Mouse (Mus musculus): ENCODE measurements at regions not wholly inside any gene's neighbourhood (a gene's known extent, or its start where the extent isn't known, plus 50 kb on each side); places are given as distances from the start of the nearest gene placed in this dataset.

DNA sequence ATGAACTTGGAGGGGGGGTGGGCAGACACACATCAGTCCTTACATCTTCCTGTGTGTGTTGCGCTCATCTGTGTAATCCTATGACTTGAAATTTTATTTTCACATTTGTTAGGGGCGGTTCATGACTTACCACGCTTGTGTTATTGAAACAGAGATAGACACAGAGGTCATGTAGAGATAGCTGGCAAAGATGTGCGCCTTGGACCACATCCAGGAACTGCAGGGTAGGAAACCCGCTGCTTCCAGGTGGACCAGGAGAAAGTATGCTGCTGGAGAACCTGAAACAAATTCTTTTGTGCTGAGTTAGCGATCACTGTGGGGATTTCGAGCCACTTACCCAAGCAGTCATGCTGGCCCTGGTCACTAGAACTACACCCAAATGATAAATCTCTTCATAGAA lies 89.1 kb downstream of the Kcnj2 start:
- no peak overlapping the region for H3K27ac ChIP-seq (replicated peaks)
- no peak overlapping the region for H3K9ac ChIP-seq
- ATAC-seq (ENCODE audit: insufficient read depth): no peak
- no peaks in the 10 kb centered on the region for H3K9me3 ChIP-seq (replicated peaks)
- H3K27me3 ChIP-seq: no peaks in the 10 kb centered on the region
- H3K4me1 ChIP-seq (replicated peaks): no peaks in the 10 kb centered on the region
- no peak overlapping the region for H3K4me2 ChIP-seq
- no peak overlapping the region for H3K4me3 ChIP-seq (replicated peaks)
- WGBS (ENCODE audit: insufficient replicate concordance): 62% methylated on average over 7 of the region's 7 CpGs
- no peaks in the 10 kb centered on the region for H3K36me3 ChIP-seq (replicated peaks)

DNA sequence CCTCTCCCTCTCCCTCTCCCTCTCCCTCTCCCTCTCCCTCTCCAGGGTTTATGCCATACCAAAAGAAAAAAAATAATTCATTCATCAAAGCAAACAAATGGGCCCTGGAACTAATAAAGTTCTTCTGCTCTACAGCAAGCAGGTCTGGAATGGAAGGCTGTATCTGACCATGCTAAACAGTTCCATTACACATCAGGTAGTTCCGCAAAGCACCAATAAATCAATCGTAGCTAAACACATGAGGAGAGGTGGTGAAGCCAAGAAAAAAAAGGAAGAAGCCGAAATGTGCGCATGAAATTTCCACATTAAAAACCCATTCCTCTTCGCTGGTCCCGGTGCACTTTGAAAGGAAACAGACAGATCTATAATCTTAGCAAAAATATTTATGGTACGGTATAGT lies 89.8 kb downstream of the Kcnj2 start:
- ATAC-seq (ENCODE audit: insufficient read depth): no peak
- Histone ChIP-seq H3K4me2 (no peak overlapping the region), H3K9ac (no peak overlapping the region), H3K4me3 (replicated peaks) (no peak overlapping the region), H3K36me3 (replicated peaks) (no peaks in the 10 kb centered on the region), H3K27me3 (no peaks in the 10 kb centered on the region), H3K9me3 (replicated peaks) (no peaks in the 10 kb centered on the region), H3K4me1 (replicated peaks) (no peaks in the 10 kb centered on the region), H3K27ac (replicated peaks) (no peak overlapping the region)
- 63% methylated on average over 7 of the region's 7 CpGs for WGBS (ENCODE audit: insufficient replicate concordance)

DNA sequence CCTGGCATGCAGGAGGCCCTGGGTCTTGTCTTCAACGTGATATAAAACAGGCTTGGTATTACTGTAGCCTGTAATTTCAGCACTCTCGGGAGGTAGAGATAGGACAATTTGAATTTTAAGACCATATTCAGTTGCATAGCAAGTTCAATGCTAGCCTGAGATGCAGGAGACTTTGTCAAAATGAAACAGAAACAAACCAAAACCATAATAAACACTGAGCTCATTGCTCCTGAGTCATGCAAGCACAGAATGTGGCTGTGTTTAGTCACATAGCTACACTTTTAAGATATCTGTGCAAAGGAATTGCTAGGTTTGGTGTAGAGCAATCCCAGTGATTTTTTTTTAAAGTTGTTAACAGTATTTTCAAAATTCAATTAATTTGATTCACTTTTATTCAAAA lies 93.3 kb downstream of the Kcnj2 start:
- no peak for ATAC-seq (ENCODE audit: insufficient read depth)
- Histone ChIP-seq H3K4me3 (replicated peaks) (no peak overlapping the region), H3K4me2 (no peak overlapping the region), H3K27ac (replicated peaks) (no peak overlapping the region), H3K36me3 (replicated peaks) (no peaks in the 10 kb centered on the region), H3K9ac (no peak overlapping the region), H3K9me3 (replicated peaks) (no peaks in the 10 kb centered on the region), H3K27me3 (no peaks in the 10 kb centered on the region), H3K4me1 (replicated peaks) (no peaks in the 10 kb centered on the region)
- WGBS (ENCODE audit: insufficient replicate concordance): 47% methylated on average over 2 of the region's 2 CpGs

DNA sequence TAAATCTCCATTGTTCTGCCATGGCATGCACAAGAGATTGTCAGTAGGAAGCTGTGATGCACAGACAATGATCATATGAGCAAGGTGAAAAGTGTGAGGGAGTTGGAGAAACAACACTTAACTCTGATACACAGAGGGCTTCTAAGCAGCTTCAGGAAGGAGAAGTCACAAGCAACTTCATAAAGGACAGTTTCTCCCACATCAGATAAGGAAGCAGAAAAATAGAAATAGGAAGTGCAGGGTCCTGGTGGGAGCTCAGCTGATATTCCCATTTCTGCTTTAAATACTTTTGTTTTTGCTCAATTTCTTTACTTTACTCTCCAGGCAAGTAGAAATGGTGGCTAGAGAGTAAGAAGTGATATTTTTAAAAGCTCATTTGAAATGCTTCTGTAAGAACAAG lies 98.9 kb downstream of the Kcnj2 start:
- Histone ChIP-seq H3K27ac (replicated peaks) (no peak overlapping the region), H3K4me2 (no peak overlapping the region), H3K4me1 (replicated peaks) (no peaks in the 10 kb centered on the region), H3K36me3 (replicated peaks) (no peaks in the 10 kb centered on the region), H3K4me3 (replicated peaks) (no peak overlapping the region), H3K27me3 (no peaks in the 10 kb centered on the region), H3K9ac (no peak overlapping the region), H3K9me3 (replicated peaks) (no peaks in the 10 kb centered on the region)
- no peak for ATAC-seq (ENCODE audit: insufficient read depth)

DNA sequence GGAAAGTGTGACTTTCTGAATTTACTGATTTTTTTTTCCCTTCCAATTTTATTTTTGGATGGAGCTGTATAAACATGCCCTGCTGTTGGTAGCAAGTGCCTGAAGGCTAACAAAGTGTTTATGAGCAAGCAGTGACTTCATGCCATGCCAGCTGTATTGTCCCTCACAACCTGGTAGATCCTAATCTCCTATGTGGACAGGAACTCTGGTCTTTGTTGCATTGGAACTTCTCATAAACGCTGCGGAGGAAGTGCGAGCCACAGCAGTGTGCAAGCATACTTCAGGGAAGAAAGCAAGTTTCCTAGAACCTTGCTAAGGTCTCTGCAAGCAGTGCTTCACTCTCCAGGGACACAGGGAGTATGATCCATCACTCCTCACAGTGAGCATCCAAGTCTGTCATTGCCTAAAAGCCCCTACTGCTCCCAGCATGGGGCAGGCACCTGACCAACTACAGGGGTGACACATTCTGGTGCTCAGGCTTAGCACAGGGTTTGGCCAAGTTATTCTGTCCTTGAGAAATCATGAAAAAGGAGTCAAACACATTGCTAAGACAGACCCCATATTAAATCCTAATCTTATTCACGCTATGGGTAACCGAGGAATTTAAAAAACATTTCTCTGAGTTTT lies 104.3 kb downstream of the Kcnj2 start:
- Histone ChIP-seq H3K4me1 (replicated peaks) (no peaks in the 10 kb centered on the region), H3K9ac (no peak overlapping the region), H3K27ac (replicated peaks) (no peak overlapping the region), H3K27me3 (no peaks in the 10 kb centered on the region), H3K9me3 (replicated peaks) (no peaks in the 10 kb centered on the region), H3K4me3 (replicated peaks) (no peak overlapping the region), H3K4me2 (no peak overlapping the region), H3K36me3 (replicated peaks) (no peaks in the 10 kb centered on the region)
- ATAC-seq (ENCODE audit: insufficient read depth): no peak
- WGBS (ENCODE audit: insufficient replicate concordance): 37% methylated on average over 5 of the region's 5 CpGs

DNA sequence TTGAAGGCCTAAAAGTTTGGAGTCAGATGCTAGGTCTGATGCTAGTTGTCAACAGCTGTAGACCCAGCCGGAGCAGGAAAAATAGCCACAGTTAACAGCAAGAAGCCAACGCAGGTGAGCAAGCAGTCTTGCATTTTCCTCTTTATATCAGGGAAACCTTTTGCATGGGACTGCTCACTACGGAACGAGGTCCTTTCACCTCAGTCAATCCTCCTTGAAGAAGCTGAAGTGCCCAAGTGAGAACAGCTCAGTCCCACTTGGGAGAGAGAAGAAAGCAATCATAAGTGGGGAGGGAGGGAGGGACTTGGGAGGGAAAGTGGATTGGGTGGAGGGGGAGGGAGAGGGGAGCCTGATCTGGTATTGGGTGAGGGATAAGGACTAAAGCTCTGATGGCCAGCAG lies 107.6 kb downstream of the Kcnj2 start:
- Histone ChIP-seq H3K4me1 (replicated peaks) (no peaks in the 10 kb centered on the region), H3K4me2 (no peak overlapping the region), H3K9me3 (replicated peaks) (no peaks in the 10 kb centered on the region), H3K4me3 (replicated peaks) (no peak overlapping the region), H3K36me3 (replicated peaks) (no peaks in the 10 kb centered on the region), H3K27ac (replicated peaks) (no peak overlapping the region), H3K9ac (no peak overlapping the region), H3K27me3 (no peaks in the 10 kb centered on the region)
- WGBS (ENCODE audit: insufficient replicate concordance): 62% methylated on average over 4 of the region's 4 CpGs
- no peak for ATAC-seq (ENCODE audit: insufficient read depth)

DNA sequence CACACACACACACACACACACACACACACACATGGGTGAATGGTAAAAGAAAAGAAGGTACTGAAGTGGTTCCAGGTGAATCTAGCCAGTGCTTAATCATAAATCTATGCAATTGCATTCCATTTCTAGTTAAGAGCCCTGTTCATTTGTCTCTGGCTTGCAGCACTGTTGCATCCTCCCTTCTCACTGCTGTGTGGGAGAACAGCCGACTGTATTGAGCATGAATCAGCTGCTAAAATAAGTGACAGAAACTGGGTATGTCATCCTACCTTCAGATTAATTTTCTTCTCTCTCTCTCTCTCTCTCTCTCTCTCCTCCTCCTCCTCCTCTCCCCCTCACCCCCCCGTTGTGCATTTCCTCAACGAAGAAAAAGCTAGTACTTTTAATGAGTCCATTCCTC lies 109.6 kb downstream of the Kcnj2 start:
- H3K36me3 ChIP-seq (replicated peaks): no peaks in the 10 kb centered on the region
- no peak for ATAC-seq (ENCODE audit: insufficient read depth)
- no peak overlapping the region for H3K9ac ChIP-seq
- H3K27me3 ChIP-seq: no peaks in the 10 kb centered on the region
- H3K27ac ChIP-seq (replicated peaks): no peak overlapping the region
- WGBS (ENCODE audit: insufficient replicate concordance): 56% methylated on average over 3 of the region's 3 CpGs
- no peak overlapping the region for H3K4me3 ChIP-seq (replicated peaks)
- no peaks in the 10 kb centered on the region for H3K9me3 ChIP-seq (replicated peaks)
- H3K4me1 ChIP-seq (replicated peaks): no peaks in the 10 kb centered on the region
- no peak overlapping the region for H3K4me2 ChIP-seq

DNA sequence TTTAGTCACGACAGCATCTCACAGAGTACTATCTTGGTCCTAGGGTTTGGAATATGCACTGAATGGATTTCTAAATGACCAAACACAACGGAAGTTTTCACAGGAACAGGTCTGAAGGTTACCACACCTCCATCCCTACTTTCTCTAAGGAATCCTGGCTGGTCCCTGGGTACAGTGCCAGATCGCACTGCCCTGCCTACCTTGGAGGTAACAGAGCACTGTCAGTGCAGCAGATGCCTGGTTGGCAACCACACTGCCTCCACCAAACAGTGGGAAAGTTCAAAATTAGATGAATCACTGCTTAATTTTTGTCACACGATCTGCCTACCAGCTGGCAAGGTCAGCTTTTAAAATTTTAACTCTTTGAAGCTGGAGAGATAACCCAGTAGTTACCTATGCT lies 111.6 kb downstream of the Kcnj2 start:
- no peaks in the 10 kb centered on the region for H3K27me3 ChIP-seq
- H3K9me3 ChIP-seq (replicated peaks): no peaks in the 10 kb centered on the region
- H3K4me1 ChIP-seq (replicated peaks): no peaks in the 10 kb centered on the region
- 56% methylated on average over 4 of the region's 4 CpGs for WGBS (ENCODE audit: insufficient replicate concordance)
- no peak for ATAC-seq (ENCODE audit: insufficient read depth)
- H3K4me3 ChIP-seq (replicated peaks): no peak overlapping the region
- no peak overlapping the region for H3K4me2 ChIP-seq
- H3K9ac ChIP-seq: no peak overlapping the region
- H3K36me3 ChIP-seq (replicated peaks): no peaks in the 10 kb centered on the region
- H3K27ac ChIP-seq (replicated peaks): no peak overlapping the region

DNA sequence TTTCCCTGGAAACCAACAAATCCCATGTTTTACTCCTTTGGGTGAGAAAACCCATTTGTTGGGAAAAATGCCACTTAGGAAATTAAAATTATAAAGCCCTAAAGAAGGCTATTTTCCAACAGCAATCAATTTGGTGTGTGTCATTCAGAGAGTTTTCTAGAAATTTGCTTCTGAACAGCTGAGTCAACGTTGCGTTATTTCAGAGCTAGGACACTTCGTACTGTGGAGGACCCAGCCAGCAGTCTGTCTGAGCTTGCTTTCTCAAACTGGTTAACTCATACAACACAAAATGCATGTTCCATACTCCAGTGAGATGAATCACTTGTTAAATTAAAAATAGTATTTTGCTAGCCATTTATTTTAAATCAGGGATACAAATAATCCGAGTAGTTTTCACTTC lies 131.5 kb downstream of the Kcnj2 start:
- Histone ChIP-seq H3K27ac (replicated peaks) (no peak overlapping the region), H3K27me3 (no peaks in the 10 kb centered on the region), H3K36me3 (replicated peaks) (no peaks in the 10 kb centered on the region), H3K4me2 (no peak overlapping the region), H3K9ac (no peak overlapping the region), H3K4me1 (replicated peaks) (no peaks in the 10 kb centered on the region), H3K4me3 (replicated peaks) (no peak overlapping the region), H3K9me3 (replicated peaks) (no peaks in the 10 kb centered on the region)
- ATAC-seq (ENCODE audit: insufficient read depth): no peak
- WGBS (ENCODE audit: insufficient replicate concordance): 59% methylated on average over 4 of the region's 4 CpGs

DNA sequence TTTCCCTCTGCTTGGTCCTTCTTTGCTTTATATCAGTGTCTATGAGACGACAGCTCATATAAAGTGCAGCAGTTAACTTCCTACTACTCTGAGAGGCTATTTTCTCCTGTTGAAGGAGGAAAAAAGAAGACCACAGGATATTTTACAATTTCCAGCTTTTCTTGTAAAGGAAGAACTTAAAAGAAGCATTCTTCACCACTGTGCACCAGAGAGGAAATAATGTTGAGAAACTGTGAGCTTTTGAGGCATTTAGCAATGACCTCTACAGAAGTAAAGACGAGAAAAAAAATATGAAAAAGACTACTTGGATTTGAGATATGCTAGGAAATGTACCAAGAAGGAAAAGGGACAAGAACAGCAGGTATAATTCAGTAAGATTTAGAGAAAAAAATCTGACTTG lies 134.5 kb downstream of the Kcnj2 start:
- no peak overlapping the region for H3K4me2 ChIP-seq

DNA sequence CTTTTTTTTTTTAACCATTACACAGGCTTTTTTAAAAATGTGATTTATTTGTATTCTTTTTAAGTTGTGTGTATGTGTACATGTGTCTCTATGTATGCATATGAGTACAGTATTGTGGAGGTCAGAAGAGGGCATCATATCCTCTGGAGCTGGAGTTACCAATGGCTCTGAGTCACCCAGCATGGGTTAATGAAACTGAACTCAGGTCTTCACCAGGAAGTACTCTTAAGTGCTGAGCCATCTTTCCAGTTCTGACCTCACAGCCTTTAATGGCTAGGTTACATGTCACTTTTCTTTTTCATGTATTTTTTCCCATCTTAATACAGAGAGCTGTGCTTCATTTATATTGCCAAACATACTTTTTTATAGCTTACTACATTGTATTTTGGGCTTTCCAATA lies 136.8 kb downstream of the Kcnj2 start:
- H3K4me1 ChIP-seq (replicated peaks): no peaks in the 10 kb centered on the region
- H3K27ac ChIP-seq (replicated peaks): no peak overlapping the region
- H3K4me2 ChIP-seq: no peak overlapping the region
- H3K9ac ChIP-seq: no peak overlapping the region
- no peaks in the 10 kb centered on the region for H3K36me3 ChIP-seq (replicated peaks)
- no peaks in the 10 kb centered on the region for H3K9me3 ChIP-seq (replicated peaks)
- ATAC-seq (ENCODE audit: insufficient read depth): no peak
- no peaks in the 10 kb centered on the region for H3K27me3 ChIP-seq
- no peak overlapping the region for H3K4me3 ChIP-seq (replicated peaks)

More for the DNA sequence above, 134.5 kb downstream of the Kcnj2 start:
- Histone ChIP-seq H3K9ac (no peak overlapping the region), H3K4me1 (replicated peaks) (no peaks in the 10 kb centered on the region), H3K36me3 (replicated peaks) (no peaks in the 10 kb centered on the region), H3K9me3 (replicated peaks) (no peaks in the 10 kb centered on the region), H3K27ac (replicated peaks) (no peak overlapping the region), H3K27me3 (no peaks in the 10 kb centered on the region), H3K4me3 (replicated peaks) (no peak overlapping the region)
- ATAC-seq (ENCODE audit: insufficient read depth): no peak
- 20% methylated on average over 2 of the region's 2 CpGs for WGBS (ENCODE audit: insufficient replicate concordance)

DNA sequence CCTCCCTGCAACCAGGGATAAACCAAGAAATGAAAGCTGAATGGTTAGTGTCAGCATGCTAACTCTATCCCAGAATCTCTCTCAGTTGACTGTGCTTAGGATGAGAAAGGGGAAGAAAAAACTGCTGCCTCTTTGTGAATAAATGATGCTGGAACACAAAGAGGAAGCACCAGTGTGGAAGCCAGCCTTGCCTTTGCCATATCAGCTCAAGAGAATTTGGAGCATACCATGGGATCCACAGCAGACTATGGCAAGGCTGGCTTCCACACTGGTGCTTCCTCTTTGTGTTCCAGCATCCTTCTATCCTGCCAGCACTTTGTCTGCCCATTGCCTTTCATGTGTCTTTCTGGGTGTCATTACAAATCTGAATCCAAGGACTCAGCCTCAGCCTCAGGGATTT lies 144.6 kb downstream of the Kcnj2 start:
- Histone ChIP-seq H3K4me1 (replicated peaks) (no peaks in the 10 kb centered on the region), H3K27ac (replicated peaks) (no peak overlapping the region), H3K4me3 (replicated peaks) (no peak overlapping the region), H3K9ac (no peak overlapping the region), H3K9me3 (replicated peaks) (no peaks in the 10 kb centered on the region), H3K4me2 (no peak overlapping the region), H3K27me3 (no peaks in the 10 kb centered on the region), H3K36me3 (replicated peaks) (no peaks in the 10 kb centered on the region)
- ATAC-seq (ENCODE audit: insufficient read depth): no peak
